Comparison of ENCODE assay signal across 12 mouse cellular contexts in genomic region chr10:45468180-45468915, GRCm38 (mm10). TPM values are rescaled to one million over a fixed set of nuclear protein-coding genes. Genes with fewer than 3 reads are reported as not detected.
DNase-seq lines count a peak whose midpoint lies in the region; ATAC-seq lines count a peak whose summit lies in the region.
"Had no signal": no experiment of that assay in that cellular context is flagged by ENCODE, and none has a peak within 500 bp of the region (broad histone marks: within the 10 kb centered on the region; RNA-seq: fewer than 3 reads in every experiment).

No protein-coding gene starts in this region.

- WGBS in lung, embryonic 15.5 days = 22% methylated on average over 4 of the region's 4 CpGs
- WGBS in intestine, embryonic 14.5 days = 34% methylated on average over 4 of the region's 4 CpGs
- WGBS in neural tube, embryonic 12.5 days = 52% methylated on average over 4 of the region's 4 CpGs

- H3K9ac ChIP-seq in lung, embryonic 15.5 days = no peak overlapping the region
- no peak overlapping the region for H3K9ac ChIP-seq in intestine, embryonic 14.5 days (ENCODE audit: low read length)
- H3K9ac ChIP-seq in neural tube, embryonic 12.5 days = no peak overlapping the region

- no peak overlapping the region; the same call in 1 of the 2 replicates for H3K4me3 ChIP-seq in lung, embryonic 15.5 days
- H3K4me3 ChIP-seq in intestine, embryonic 14.5 days (ENCODE audit: low read depth, low read length) = peak overlapping the region; percentile 43
- peak overlapping the region; percentile 15; the same call in 1 of the 2 replicates for H3K4me3 ChIP-seq in neural tube, embryonic 12.5 days
- H3K4me3 ChIP-seq: left cerebral cortex, adult 2 months had no signal

- DNase-seq in embryo, embryonic 10.5 days (ENCODE audit: low spot score) = peak; percentile 50
- no peak for DNase-seq in embryo, embryonic 10 days (ENCODE audit: low spot score)
- DNase-seq in lung, postnatal 10 days = no peak
- no peak for DNase-seq in intestine, embryonic 14.5 days (ENCODE audit: low spot score)
- no peak for DNase-seq in embryo, embryonic 9.5 days (ENCODE audit: extremely low spot score)
- DNase-seq in ovary, postnatal 14 days (ENCODE audit: low spot score) = no peak
- DNase-seq: cerebellum, adult 8-10 months; gastrocnemius, postnatal 36 days had no signal

- no peak for ATAC-seq in lung, embryonic 15.5 days (ENCODE audit: borderline replicate concordance, extremely low read depth, low FRiP score, low TSS enrichment)
- ATAC-seq in intestine, embryonic 14.5 days (replicated peaks; ENCODE audit: low FRiP score, low TSS enrichment, low read depth) = no peak
- ATAC-seq in neural tube, embryonic 12.5 days (ENCODE audit: low FRiP score, low read depth) = no peak
- ATAC-seq: activated CD4-positive, CD25-positive, alpha-beta regulatory T cell, adult 4 months had no signal

- H3K27ac ChIP-seq in lung, embryonic 15.5 days = no peak overlapping the region
- H3K27ac ChIP-seq in intestine, embryonic 14.5 days (ENCODE audit: low read depth) = no peak overlapping the region
- H3K27ac ChIP-seq in neural tube, embryonic 12.5 days = no peak overlapping the region
- H3K27ac ChIP-seq: left cerebral cortex, adult 2 months had no signal

- H3K36me3 ChIP-seq in lung, embryonic 15.5 days = no peaks in the 10 kb centered on the region
- no peaks in the 10 kb centered on the region for H3K36me3 ChIP-seq in intestine, embryonic 14.5 days (ENCODE audit: control insufficient read depth, insufficient read depth, low read length)
- H3K36me3 ChIP-seq in neural tube, embryonic 12.5 days = no peaks in the 10 kb centered on the region

- no peaks in the 10 kb centered on the region for H3K9me3 ChIP-seq in lung, embryonic 15.5 days
- H3K9me3 ChIP-seq in intestine, embryonic 14.5 days (ENCODE audit: control insufficient read depth, low read length) = no peaks in the 10 kb centered on the region
- no peaks in the 10 kb centered on the region for H3K9me3 ChIP-seq in neural tube, embryonic 12.5 days

- H3K4me1 ChIP-seq in lung, embryonic 15.5 days = peaks cover 6% of the 10 kb centered on the region; the same call in 1 of the 2 replicates
- peaks cover 3% of the 10 kb centered on the region; the same call in 1 of the 2 replicates for H3K4me1 ChIP-seq in intestine, embryonic 14.5 days (replicated peaks; ENCODE audit: control insufficient read depth, insufficient read depth, low read length)
- peaks cover 16% of the 10 kb centered on the region; the same call in 1 of the 2 replicates for H3K4me1 ChIP-seq in neural tube, embryonic 12.5 days

- H3K27me3 ChIP-seq in lung, embryonic 15.5 days = peaks cover 34% of the 10 kb centered on the region
- H3K27me3 ChIP-seq in intestine, embryonic 14.5 days (replicated peaks; ENCODE audit: control insufficient read depth, insufficient read depth, low read length) = peaks cover 26% of the 10 kb centered on the region
- 0 out of 2 replicates have a peak, but pooled peaks cover 7% of the 10 kb centered on the region for H3K27me3 ChIP-seq in neural tube, embryonic 12.5 days (replicated peaks)

- peak overlapping the region; percentile 52; the same call in 1 of the 2 replicates for H3K4me2 ChIP-seq in lung, embryonic 15.5 days
- peak overlapping the region; percentile 74 for H3K4me2 ChIP-seq in intestine, embryonic 14.5 days (ENCODE audit: low read length)
- H3K4me2 ChIP-seq in neural tube, embryonic 12.5 days (replicated peaks) = peak overlapping the region; percentile 70

RNA-seq across cellular contexts. Expression of gene Lin28b, which starts 17.8 kb away (rescaled TPM):
- 0.72 and 0.92 TPM in 2 replicates for polyA plus RNA-seq in lung, embryonic 15.5 days (2015; fragmentation: Nextera tagmentation; extraction: Ambion mirVana)
- 1.4 and 2.1 TPM in 2 replicates for polyA plus RNA-seq in intestine, embryonic 14.5 days (2014; fragmentation: Nextera tagmentation; extraction: Ambion mirVana)
- polyA plus RNA-seq in neural tube, embryonic 12.5 days (2016; fragmentation: Nextera tagmentation; extraction: Ambion mirVana) = 11.8 and 14.0 TPM in 2 replicates
